Mouse (Mus musculus) left cerebral cortex, adult 8-10 months (tissue): ENCODE measurements at regions not wholly inside any gene's neighbourhood (a gene's known extent, or its start where the extent isn't known, plus 50 kb on each side); places are given as distances from the start of the nearest gene placed in this dataset.
"Not testable (repeated sequence)": the region's sequence is repeated elsewhere in the genome, so short reads cannot be mapped to it uniquely, and the experiment has no call there.

Source experiments
- DNase-seq, 2 experiments: peaks; one replicate each; pipeline ENCODE4 v3.0.0; 2022; ENCODE audit warnings: low spot score in 2 of 2

GRCm38 (mm10) chr15:19980625-19981024 is 468.4 kb upstream of the Cdh12 start:
- not testable (repeated sequence) for DNase-seq

- DNase-seq = not testable (repeated sequence)
Measured at GRCm38 (mm10) chr15:19985001-19985400, 464.1 kb upstream of the Cdh12 start.

DNA sequence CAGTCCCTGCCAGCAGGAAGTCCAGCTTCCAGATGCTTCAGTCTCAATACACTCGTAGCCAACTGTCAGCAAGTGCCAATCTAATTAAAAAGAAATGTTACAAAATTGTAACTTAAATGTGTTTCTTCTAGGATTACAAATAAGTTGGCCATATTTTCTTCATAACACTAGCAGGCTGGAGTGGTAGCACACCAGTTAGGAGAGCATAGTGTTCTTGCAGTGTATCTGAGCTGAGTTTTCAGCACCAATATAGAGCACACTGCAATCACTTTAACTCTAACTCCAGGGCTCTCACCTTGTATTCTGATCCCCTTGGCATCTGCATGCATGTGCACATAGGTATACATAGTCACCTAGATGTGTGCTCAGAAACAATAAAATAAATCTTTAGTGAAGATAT is 417.3 kb upstream of the Cdh12 start:
- no peak for DNase-seq

DNA sequence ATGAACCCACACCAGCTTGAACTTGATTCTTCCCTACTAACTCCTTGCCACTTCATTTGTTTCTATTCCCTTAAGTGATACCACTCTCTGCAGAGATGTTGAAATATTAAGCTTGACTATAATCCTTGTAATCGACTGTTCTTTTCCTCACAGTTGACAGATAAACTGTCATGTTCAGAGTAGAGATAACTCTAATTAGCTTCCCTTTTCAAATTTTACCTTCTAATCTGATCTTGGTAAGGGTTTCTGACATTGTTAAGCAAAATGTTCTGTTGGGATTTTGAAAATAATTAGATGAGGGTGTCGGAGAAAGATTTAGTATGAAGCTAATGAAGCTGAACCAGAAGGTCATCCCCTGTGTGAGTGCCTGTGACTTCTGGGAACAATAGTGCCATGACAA is 414.7 kb upstream of the Cdh12 start:
- no peak for DNase-seq

DNA sequence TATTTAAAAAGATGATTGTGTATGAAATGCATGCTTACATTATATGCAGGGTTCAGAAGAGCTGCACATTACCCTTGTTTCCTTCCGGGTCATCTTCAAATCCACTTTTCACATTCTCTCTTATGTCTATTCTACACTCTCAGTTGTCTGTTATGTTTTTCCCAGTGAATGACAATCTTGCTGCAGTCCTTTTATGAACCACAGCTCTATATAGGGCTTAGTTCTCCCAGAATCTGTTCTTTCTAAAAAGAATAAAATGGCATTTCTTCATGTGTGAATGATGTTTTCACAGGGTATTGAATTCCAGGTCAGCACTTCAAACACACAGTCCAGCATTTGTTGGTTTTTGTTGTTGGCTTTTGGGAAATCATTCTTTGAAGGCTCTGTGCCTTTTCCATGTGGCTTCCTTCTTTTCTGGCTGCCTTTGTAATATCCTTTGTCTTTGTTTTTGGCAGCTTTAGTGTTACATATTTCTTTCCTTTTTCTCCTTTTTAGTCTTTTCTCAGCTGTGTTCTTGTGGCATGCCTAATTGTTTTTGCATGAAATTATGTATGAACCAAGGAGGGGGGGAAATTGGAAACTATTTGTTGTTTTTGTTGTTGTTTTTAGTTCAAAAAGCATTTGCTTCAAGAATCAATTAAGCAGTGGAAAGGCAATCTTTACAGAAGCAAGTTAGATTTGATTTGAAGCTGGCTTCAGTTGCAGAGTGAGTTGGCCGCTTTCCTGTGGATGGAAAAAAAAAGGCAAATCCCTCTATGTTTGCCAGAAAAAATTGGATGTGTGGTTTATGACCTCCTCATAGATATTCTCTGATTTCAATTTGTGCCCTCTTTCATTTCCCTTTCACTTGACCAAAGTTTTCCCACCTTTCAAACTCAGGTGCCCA is 410.3 kb upstream of the Cdh12 start:
- no peak for DNase-seq

DNA sequence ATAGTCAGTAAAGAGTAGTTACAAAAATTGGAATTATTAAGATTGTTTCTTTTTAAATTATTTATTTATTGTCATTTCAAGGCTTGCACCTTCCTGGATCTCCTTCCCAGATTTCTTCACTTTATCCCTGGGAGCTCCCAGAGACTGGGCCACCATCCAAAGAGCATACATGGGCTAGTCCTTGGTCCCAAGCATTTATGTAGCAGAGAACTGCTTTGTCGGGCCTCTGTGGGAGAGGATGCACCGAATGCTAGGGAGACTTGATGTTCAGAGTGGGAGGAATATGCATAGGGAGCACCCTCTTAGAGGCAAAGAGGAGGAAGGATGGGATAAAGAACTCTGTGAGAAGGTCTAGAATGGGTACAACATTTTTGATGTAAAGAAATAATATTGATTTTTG is 409.0 kb upstream of the Cdh12 start:
- DNase-seq = no peak

- peak in 1 of 2 experiments; percentile 26 for DNase-seq
Measured at GRCm38 (mm10) chr15:20084958-20085357, 364.1 kb upstream of the Cdh12 start.

- no peak for DNase-seq
Measured at GRCm38 (mm10) chr15:20089780-20090179, 359.3 kb upstream of the Cdh12 start.

- no peak for DNase-seq
Measured at GRCm38 (mm10) chr15:20090522-20090921, 358.5 kb upstream of the Cdh12 start.

GRCm38 (mm10) chr15:20095764-20096163 is 353.3 kb upstream of the Cdh12 start:
- no peak for DNase-seq

GRCm38 (mm10) chr15:20119518-20119917 is 329.5 kb upstream of the Cdh12 start:
- DNase-seq = no peak

GRCm38 (mm10) chr15:20123586-20123985 is 325.5 kb upstream of the Cdh12 start:
- no peak for DNase-seq

GRCm38 (mm10) chr15:20135893-20136570 is 313.0 kb upstream of the Cdh12 start:
- DNase-seq = no peak

DNA sequence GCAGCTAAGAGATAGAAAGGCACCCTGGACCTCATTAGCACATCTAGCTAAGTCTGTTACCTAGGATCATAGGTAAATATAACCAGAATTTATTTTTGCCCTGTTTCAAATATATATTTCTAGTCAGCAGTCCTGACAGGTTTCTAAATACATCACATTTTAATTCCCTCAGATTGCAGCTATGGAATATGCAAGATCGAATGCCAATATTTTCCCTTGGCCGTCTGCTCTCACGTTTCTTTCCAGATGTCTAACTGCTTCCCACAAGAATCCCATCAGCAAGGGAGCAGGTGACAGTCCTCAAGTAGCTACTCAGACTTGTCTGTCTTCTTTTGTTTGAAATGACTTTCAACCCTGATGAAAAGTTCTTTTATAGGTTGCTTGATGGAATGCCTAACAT is 297.2 kb upstream of the Cdh12 start:
- no peak for DNase-seq
